Comparison of ENCODE assay signal across 27 mouse cellular contexts in the genomic region with DNA sequence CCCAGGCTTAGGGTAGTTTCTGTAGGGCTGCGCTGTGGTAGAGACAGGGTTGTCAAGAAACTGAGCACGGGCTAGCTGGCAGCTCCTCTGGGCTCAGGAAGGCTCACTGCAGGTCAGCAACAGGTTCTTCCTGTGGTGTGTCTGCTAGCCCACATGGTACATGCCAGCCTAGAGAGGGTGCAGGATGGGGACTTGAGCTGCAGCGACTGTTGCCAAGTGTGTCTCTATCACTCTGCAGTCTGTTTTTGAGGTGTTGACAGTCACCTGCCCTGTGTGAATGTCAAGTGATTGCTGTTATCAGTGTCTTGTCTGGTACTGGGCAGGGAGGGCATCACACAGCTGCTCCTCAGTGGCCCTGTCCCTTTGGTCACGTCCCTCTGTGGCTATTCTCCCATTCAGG. TPM values are rescaled to one million over a fixed set of nuclear protein-coding genes. Genes with fewer than 3 reads are reported as not detected.
DNase-seq lines count a peak whose midpoint lies in the region; ATAC-seq and TF ChIP-seq lines count a peak whose summit lies in the region.
"Had no signal": no experiment of that assay in that cellular context is flagged by ENCODE, and none has a peak within 500 bp of the region (broad histone marks: within the 10 kb centered on the region; RNA-seq: fewer than 3 reads in every experiment).

No protein-coding gene starts in this region.

- TF ChIP-seq CTCF in liver, postnatal 0 days (IDR thresholded peaks at IDR 0.05; ENCODE audit: low read depth) = no peak

- no peaks in the 10 kb centered on the region for H3K9me3 ChIP-seq in heart, embryonic 10.5 days
- no peaks in the 10 kb centered on the region for H3K9me3 ChIP-seq in liver, embryonic 16.5 days (replicated peaks; ENCODE audit: control insufficient read depth, low read length)
- no peaks in the 10 kb centered on the region for H3K9me3 ChIP-seq in liver, postnatal 0 days (ENCODE audit: low read length)
- H3K9me3 ChIP-seq in forebrain, embryonic 10.5 days = no peaks in the 10 kb centered on the region
- H3K9me3 ChIP-seq: embryonic facial prominence, embryonic 12.5 days; forebrain, embryonic 15.5 days; lung, embryonic 15.5 days; midbrain, embryonic 15.5 days had no signal

- no peak overlapping the region for H3K9ac ChIP-seq in liver, embryonic 16.5 days (ENCODE audit: low read depth, low read length)
- no peak overlapping the region for H3K9ac ChIP-seq in liver, postnatal 0 days (replicated peaks)
- H3K9ac ChIP-seq: embryonic facial prominence, embryonic 12.5 days; forebrain, embryonic 15.5 days; hindbrain, embryonic 14.5 days; liver, embryonic 14.5 days; lung, embryonic 15.5 days; midbrain, embryonic 15.5 days had no signal

- 49% methylated on average over 4 of the region's 4 CpGs for WGBS in heart, embryonic 10.5 days
- WGBS in liver, embryonic 16.5 days (ENCODE audit: insufficient replicate concordance) = 51% methylated on average over 4 of the region's 4 CpGs
- 47% methylated on average over 4 of the region's 4 CpGs for WGBS in liver, postnatal 0 days (ENCODE audit: insufficient replicate concordance)
- 81% methylated on average over 4 of the region's 4 CpGs for WGBS in forebrain, embryonic 10.5 days

- no peak overlapping the region for H3K4me3 ChIP-seq in heart, embryonic 10.5 days
- no peak overlapping the region for H3K4me3 ChIP-seq in liver, embryonic 16.5 days (ENCODE audit: low read depth, low read length)
- no peak overlapping the region for H3K4me3 ChIP-seq in liver, postnatal 0 days (ENCODE audit: low read depth, low read length)
- no peak overlapping the region for H3K4me3 ChIP-seq in forebrain, embryonic 10.5 days
- H3K4me3 ChIP-seq: embryonic facial prominence, embryonic 12.5 days; forebrain, embryonic 15.5 days; layer of hippocampus, adult 2 months; left cerebral cortex, adult 2 months; lung, embryonic 15.5 days; midbrain, embryonic 15.5 days had no signal

- peak; percentile 12; the same call in 1 of the 2 replicates for ATAC-seq in liver, embryonic 16.5 days (ENCODE audit: low read depth)
- ATAC-seq in liver, postnatal 0 days = no peak
- ATAC-seq in CD4-positive, CD25-positive, alpha-beta regulatory T cell, adult 4 months = peak; percentile 17
- ATAC-seq: forebrain, embryonic 15.5 days; midbrain, embryonic 15.5 days had no signal

- H3K4me2 ChIP-seq in liver, embryonic 16.5 days (ENCODE audit: low read depth, low read length) = no peak overlapping the region
- no peak overlapping the region for H3K4me2 ChIP-seq in liver, postnatal 0 days (ENCODE audit: low read depth, low read length)
- H3K4me2 ChIP-seq: embryonic facial prominence, embryonic 12.5 days; forebrain, embryonic 15.5 days; hindbrain, embryonic 14.5 days; lung, embryonic 15.5 days; midbrain, embryonic 15.5 days had no signal

- no peak for TF ChIP-seq EP300 in liver, postnatal 0 days (IDR thresholded peaks at IDR 0.05; ENCODE audit: low read depth)

- intact Hi-C loops in heart, postnatal 10 days (cut with DNase I) = no loop called here

- no peaks in the 10 kb centered on the region for H3K36me3 ChIP-seq in heart, embryonic 10.5 days
- H3K36me3 ChIP-seq in liver, embryonic 16.5 days (ENCODE audit: control insufficient read depth, insufficient read depth) = no peaks in the 10 kb centered on the region
- H3K36me3 ChIP-seq in liver, postnatal 0 days (replicated peaks; ENCODE audit: insufficient read depth, low read length) = no peaks in the 10 kb centered on the region
- no peaks in the 10 kb centered on the region for H3K36me3 ChIP-seq in forebrain, embryonic 10.5 days (replicated peaks)
- H3K36me3 ChIP-seq: embryonic facial prominence, embryonic 12.5 days; forebrain, embryonic 15.5 days; lung, embryonic 15.5 days; midbrain, embryonic 15.5 days had no signal

- H3K27ac ChIP-seq in heart, embryonic 10.5 days = 0 out of 2 replicates have a peak overlapping the region, but pooled peaks have one; percentile 25
- H3K27ac ChIP-seq in liver, embryonic 16.5 days (ENCODE audit: low read length) = no peak overlapping the region
- H3K27ac ChIP-seq in liver, postnatal 0 days (ENCODE audit: low read depth) = no peak overlapping the region
- H3K27ac ChIP-seq in forebrain, embryonic 10.5 days = no peak overlapping the region
- H3K27ac ChIP-seq: embryonic facial prominence, embryonic 12.5 days; forebrain, embryonic 15.5 days; hindbrain, embryonic 14.5 days; layer of hippocampus, adult 2 months; left cerebral cortex, adult 2 months; liver, embryonic 14.5 days; lung, embryonic 15.5 days; midbrain, embryonic 15.5 days had no signal

- peaks cover 70% of the 10 kb centered on the region for H3K27me3 ChIP-seq in heart, embryonic 10.5 days (ENCODE audit: insufficient read depth, poor library complexity, severe bottlenecking)
- no peaks in the 10 kb centered on the region for H3K27me3 ChIP-seq in liver, embryonic 16.5 days (ENCODE audit: control insufficient read depth, insufficient read depth, low read depth, low read length)
- no peaks in the 10 kb centered on the region for H3K27me3 ChIP-seq in liver, postnatal 0 days (ENCODE audit: insufficient read depth, low read length)
- peaks cover 21% of the 10 kb centered on the region; the same call in 1 of the 2 replicates for H3K27me3 ChIP-seq in forebrain, embryonic 10.5 days (ENCODE audit: poor library complexity, severe bottlenecking)
- H3K27me3 ChIP-seq: CH12.LX; embryonic facial prominence, embryonic 12.5 days; forebrain, embryonic 15.5 days; lung, embryonic 15.5 days; midbrain, embryonic 15.5 days had no signal

- H3K4me1 ChIP-seq in heart, embryonic 10.5 days = peaks cover 80% of the 10 kb centered on the region
- peaks cover 22% of the 10 kb centered on the region for H3K4me1 ChIP-seq in liver, embryonic 16.5 days (ENCODE audit: control insufficient read depth, low read depth, low read length)
- H3K4me1 ChIP-seq in liver, postnatal 0 days (ENCODE audit: insufficient read depth) = peaks cover 30% of the 10 kb centered on the region
- H3K4me1 ChIP-seq in forebrain, embryonic 10.5 days = peaks cover 31% of the 10 kb centered on the region

- DNase-seq in heart, embryonic 10.5 days (ENCODE audit: low spot score) = no peak
- no peak for DNase-seq in heart, postnatal 10 days
- DNase-seq in liver, postnatal 0 days = no peak
- peak; percentile 24 for DNase-seq in naive thymus-derived CD4-positive, alpha-beta T cell, adult 2 months (ENCODE audit: low read depth)
- DNase-seq in forebrain, embryonic 10.5 days (ENCODE audit: extremely low spot score, low spot score) = no peak
- DNase-seq in ovary, postnatal 10 days (ENCODE audit: low spot score) = no peak
- DNase-seq: adrenal gland, postnatal 14 days; cerebellum, adult 11 months; cerebellum, adult 9-10 months; embryo, embryonic 11 days; gastrocnemius, postnatal 25 days; heart, postnatal 36 days; kidney, adult 2 months; kidney, postnatal 36 days; lung, postnatal 36 days; right cerebral cortex, adult 18-20 months had no signal

RNA-seq across cellular contexts. Expression of a gene that starts 52.8 kb away (rescaled TPM):
- polyA plus RNA-seq in heart, embryonic 10.5 days (2016; fragmentation: Nextera tagmentation; extraction: Ambion mirVana) = 6.4 and 8.0 TPM in 2 replicates
- total RNA-seq in heart, postnatal 10 days (2021) = 10 to 100 TPM; 38.6 to 42.5 TPM
- 4.9 and 5.5 TPM in 2 replicates for polyA plus RNA-seq in liver, embryonic 16.5 days (2015; fragmentation: Nextera tagmentation; extraction: Ambion mirVana)
- 13.3 and 13.9 TPM in 2 replicates for polyA plus RNA-seq in liver, postnatal 0 days (2015; fragmentation: Nextera tagmentation; extraction: Ambion mirVana)
- 1 to 10 TPM; 3.3 to 7.8 TPM for polyA plus RNA-seq in CD4-positive, CD25-positive, alpha-beta regulatory T cell, adult 4 months (2017; shearing (Covaris generic))
- polyA plus RNA-seq in forebrain, embryonic 10.5 days (2016; fragmentation: Nextera tagmentation; extraction: Ambion mirVana) = 7.7 and 7.8 TPM in 2 replicates
